Mouse (Mus musculus): ENCODE data around the gene Dvl2. TPM values are rescaled to one million over a fixed set of nuclear protein-coding genes. Genes with fewer than 3 reads are reported as not detected.
A peak's percentile ranks its signal among the peaks of the same experiment; 100 is the strongest.

The Dvl2 gene
- polyA plus RNA-seq, 1 experiment from 2014 or later, result 9.8 TPM

- ATAC-seq (ENCODE audit: low FRiP score, low TSS enrichment) (no peak), DNase-seq (ENCODE audit: low spot score) (no peak)
- no peaks in the 10 kb centered on the region for H3K9me3 ChIP-seq (ENCODE audit: control insufficient read depth, low read length)
- H3K27me3 ChIP-seq (ENCODE audit: control insufficient read depth, insufficient read depth, low read length), result no peaks in the 10 kb centered on the region
- H3K27ac ChIP-seq (replicated peaks), result no peak overlapping the region
- H3K4me3 ChIP-seq (ENCODE audit: low read depth, low read length), result no peak overlapping the region
- no peaks in the 10 kb centered on the region for H3K4me1 ChIP-seq (replicated peaks; ENCODE audit: control insufficient read depth, insufficient read depth)
- no peak for TF ChIP-seq EP300 (optimal IDR thresholded peaks at IDR 0.05)
- peak; percentile 55 for TF ChIP-seq CTCF (IDR thresholded peaks at IDR 0.05; ENCODE audit: low read depth)
- peaks cover 20% of the 10 kb centered on the region for H3K36me3 ChIP-seq (ENCODE audit: control insufficient read depth, insufficient read depth, low read length)
- 89% methylated on average over 27 of the region's 27 CpGs for WGBS
- H3K4me2 ChIP-seq (replicated peaks; ENCODE audit: low read depth), result no peak overlapping the region
- no peak overlapping the region for H3K9ac ChIP-seq (ENCODE audit: low read length)
Measured at GRCm38 (mm10) chr11:69998567-69999491, 1.6 kb upstream of the Dvl2 start.

DNA sequence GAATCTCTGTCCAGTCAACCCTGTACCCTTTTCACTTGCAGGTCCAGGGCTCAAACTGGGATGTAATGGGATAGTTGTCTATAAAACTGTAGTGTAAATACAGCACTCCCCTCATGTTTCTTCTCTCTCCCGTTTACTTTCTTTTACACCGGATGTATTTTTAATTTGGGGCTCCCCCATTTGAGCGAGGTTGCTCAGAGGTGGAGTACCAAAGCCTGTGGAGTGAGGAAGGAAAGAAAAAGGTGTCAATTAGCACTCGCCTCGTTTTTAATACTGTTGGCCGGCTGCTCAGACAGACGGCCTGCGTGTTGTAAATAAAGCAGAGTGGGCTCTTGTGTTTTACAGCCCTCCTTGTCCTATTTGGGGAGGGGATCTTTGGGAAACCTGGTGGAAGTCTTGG lies 729 bp upstream of the Dvl2 start:
- H3K27ac ChIP-seq (replicated peaks), result 0 out of 2 replicates have a peak overlapping the region, but pooled peaks have one; percentile 35
- no peak overlapping the region for H3K9ac ChIP-seq (ENCODE audit: low read length)
- no peaks in the 10 kb centered on the region for H3K27me3 ChIP-seq (ENCODE audit: control insufficient read depth, insufficient read depth, low read length)
- H3K4me1 ChIP-seq (replicated peaks; ENCODE audit: control insufficient read depth, insufficient read depth), result no peaks in the 10 kb centered on the region
- TF ChIP-seq EP300 (optimal IDR thresholded peaks at IDR 0.05) (no peak), CTCF (IDR thresholded peaks at IDR 0.05; ENCODE audit: low read depth) (no peak)
- no peaks in the 10 kb centered on the region for H3K9me3 ChIP-seq (ENCODE audit: control insufficient read depth, low read length)
- H3K36me3 ChIP-seq (ENCODE audit: control insufficient read depth, insufficient read depth, low read length), result peaks cover 16% of the 10 kb centered on the region
- DNase-seq (ENCODE audit: low spot score), result no peak
- no peak for ATAC-seq (ENCODE audit: low FRiP score, low TSS enrichment)
- H3K4me3 ChIP-seq (ENCODE audit: low read depth, low read length), result no peak overlapping the region
- WGBS, result 82% methylated on average over 8 of the region's 8 CpGs
- no peak overlapping the region for H3K4me2 ChIP-seq (replicated peaks; ENCODE audit: low read depth)

GRCm38 (mm10) chr11:70001159-70001558 lies 764 bp downstream of the Dvl2 start:
- 8% methylated on average over 8 of the region's 8 CpGs for WGBS
- DNase-seq (ENCODE audit: low spot score) (no peak), ATAC-seq (ENCODE audit: low FRiP score, low TSS enrichment) (no peak)
- H3K9me3 ChIP-seq (ENCODE audit: control insufficient read depth, low read length), result no peaks in the 10 kb centered on the region
- H3K36me3 ChIP-seq (ENCODE audit: control insufficient read depth, insufficient read depth, low read length), result peaks cover 18% of the 10 kb centered on the region
- H3K9ac ChIP-seq (ENCODE audit: low read length), result peak overlapping the region; percentile 70
- TF ChIP-seq EP300 (optimal IDR thresholded peaks at IDR 0.05) (no peak), CTCF (IDR thresholded peaks at IDR 0.05; ENCODE audit: low read depth) (no peak)
- H3K27ac ChIP-seq (replicated peaks), result peak overlapping the region; percentile 93
- H3K4me3 ChIP-seq (ENCODE audit: low read depth, low read length), result peak overlapping the region; percentile 62
- H3K4me2 ChIP-seq (replicated peaks; ENCODE audit: low read depth), result peak overlapping the region; percentile 71
- H3K27me3 ChIP-seq (ENCODE audit: control insufficient read depth, insufficient read depth, low read length), result no peaks in the 10 kb centered on the region
- H3K4me1 ChIP-seq (replicated peaks; ENCODE audit: control insufficient read depth, insufficient read depth), result no peaks in the 10 kb centered on the region

- peaks cover 20% of the 10 kb centered on the region for H3K36me3 ChIP-seq (ENCODE audit: control insufficient read depth, insufficient read depth, low read length)
- H3K4me1 ChIP-seq (replicated peaks; ENCODE audit: control insufficient read depth, insufficient read depth), result no peaks in the 10 kb centered on the region
- peak overlapping the region; percentile 71 for H3K4me2 ChIP-seq (replicated peaks; ENCODE audit: low read depth)
- ATAC-seq (ENCODE audit: low FRiP score, low TSS enrichment) (no peak), DNase-seq (ENCODE audit: low spot score) (peak; percentile 71)
- no peak overlapping the region for H3K27ac ChIP-seq (replicated peaks)
- no peak overlapping the region for H3K9ac ChIP-seq (ENCODE audit: low read length)
- no peaks in the 10 kb centered on the region for H3K27me3 ChIP-seq (ENCODE audit: control insufficient read depth, insufficient read depth, low read length)
- no peaks in the 10 kb centered on the region for H3K9me3 ChIP-seq (ENCODE audit: control insufficient read depth, low read length)
- H3K4me3 ChIP-seq (ENCODE audit: low read depth, low read length), result peak overlapping the region; percentile 62; the same call in 1 of the 2 replicates
- TF ChIP-seq EP300 (optimal IDR thresholded peaks at IDR 0.05) (no peak), CTCF (IDR thresholded peaks at IDR 0.05; ENCODE audit: low read depth) (peak; percentile 75)
Measured at GRCm38 (mm10) chr11:70001865-70002264, 1.5 kb downstream of the Dvl2 start.

DNA sequence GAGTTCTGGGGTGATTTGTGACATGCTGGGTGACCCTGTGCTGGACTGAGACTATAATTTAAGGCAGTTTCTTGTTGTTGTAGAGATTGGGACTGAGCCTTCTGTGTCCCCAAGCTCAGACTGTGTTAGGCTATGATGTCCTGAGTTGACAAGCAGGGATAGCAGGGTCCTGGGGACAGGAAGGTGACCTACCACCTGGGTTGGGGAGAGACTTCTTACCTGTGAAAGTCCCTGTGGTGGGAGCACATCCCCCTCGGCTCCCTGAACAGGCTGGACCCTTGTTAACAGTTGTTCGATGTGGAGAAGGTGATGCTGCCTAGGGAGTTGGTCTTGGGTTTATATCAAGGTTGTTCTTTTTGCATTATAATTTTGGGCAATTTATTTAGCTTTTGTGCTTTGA lies 2.1 kb downstream of the Dvl2 start:
- ATAC-seq (ENCODE audit: low FRiP score, low TSS enrichment) (no peak), DNase-seq (ENCODE audit: low spot score) (no peak)
- TF ChIP-seq EP300 (optimal IDR thresholded peaks at IDR 0.05) (no peak), CTCF (IDR thresholded peaks at IDR 0.05; ENCODE audit: low read depth) (no peak)
- no peak overlapping the region for H3K4me3 ChIP-seq (ENCODE audit: low read depth, low read length)
- no peak overlapping the region for H3K27ac ChIP-seq (replicated peaks)
- 87% methylated on average over 2 of the region's 2 CpGs for WGBS
- peaks cover 25% of the 10 kb centered on the region for H3K36me3 ChIP-seq (ENCODE audit: control insufficient read depth, insufficient read depth, low read length)
- H3K9ac ChIP-seq (ENCODE audit: low read length), result no peak overlapping the region
- H3K4me2 ChIP-seq (replicated peaks; ENCODE audit: low read depth), result 0 out of 2 replicates have a peak overlapping the region, but pooled peaks have one; percentile 71
- no peaks in the 10 kb centered on the region for H3K9me3 ChIP-seq (ENCODE audit: control insufficient read depth, low read length)
- no peaks in the 10 kb centered on the region for H3K27me3 ChIP-seq (ENCODE audit: control insufficient read depth, insufficient read depth, low read length)
- H3K4me1 ChIP-seq (replicated peaks; ENCODE audit: control insufficient read depth, insufficient read depth), result no peaks in the 10 kb centered on the region

- no peaks in the 10 kb centered on the region for H3K4me1 ChIP-seq (replicated peaks; ENCODE audit: control insufficient read depth, insufficient read depth)
- no peaks in the 10 kb centered on the region for H3K27me3 ChIP-seq (ENCODE audit: control insufficient read depth, insufficient read depth, low read length)
- H3K36me3 ChIP-seq (ENCODE audit: control insufficient read depth, insufficient read depth, low read length), result peaks cover 30% of the 10 kb centered on the region
- H3K4me2 ChIP-seq (replicated peaks; ENCODE audit: low read depth), result no peak overlapping the region
- H3K4me3 ChIP-seq (ENCODE audit: low read depth, low read length), result no peak overlapping the region
- no peak overlapping the region for H3K9ac ChIP-seq (ENCODE audit: low read length)
- WGBS, result 60% methylated on average over 5 of the region's 5 CpGs
- H3K9me3 ChIP-seq (ENCODE audit: control insufficient read depth, low read length), result no peaks in the 10 kb centered on the region
- TF ChIP-seq CTCF (IDR thresholded peaks at IDR 0.05; ENCODE audit: low read depth) (peak; percentile 63), EP300 (optimal IDR thresholded peaks at IDR 0.05) (no peak)
- DNase-seq (ENCODE audit: low spot score), result no peak
- no peak overlapping the region for H3K27ac ChIP-seq (replicated peaks)
- ATAC-seq (ENCODE audit: low FRiP score, low TSS enrichment), result no peak
Measured at GRCm38 (mm10) chr11:70005521-70005920, 5.1 kb downstream of the Dvl2 start.

Measured in stomach, postnatal 0 days (tissue).